Mouse (Mus musculus) E14TG2a.4 (cell line): ENCODE data around the gene Vsig10.

Source experiments
- CTCF ChIP-seq: conservative IDR thresholded peaks from 2 replicates; pipeline ENCODE4 v1.5.1; 2014; ENCODE audit warnings: low read length
- POU5F1 ChIP-seq: IDR thresholded peaks from 2 replicates; pipeline ENCODE4 v1.6.1; 2014; ENCODE audit warnings: low read length, borderline replicate concordance

DNA sequence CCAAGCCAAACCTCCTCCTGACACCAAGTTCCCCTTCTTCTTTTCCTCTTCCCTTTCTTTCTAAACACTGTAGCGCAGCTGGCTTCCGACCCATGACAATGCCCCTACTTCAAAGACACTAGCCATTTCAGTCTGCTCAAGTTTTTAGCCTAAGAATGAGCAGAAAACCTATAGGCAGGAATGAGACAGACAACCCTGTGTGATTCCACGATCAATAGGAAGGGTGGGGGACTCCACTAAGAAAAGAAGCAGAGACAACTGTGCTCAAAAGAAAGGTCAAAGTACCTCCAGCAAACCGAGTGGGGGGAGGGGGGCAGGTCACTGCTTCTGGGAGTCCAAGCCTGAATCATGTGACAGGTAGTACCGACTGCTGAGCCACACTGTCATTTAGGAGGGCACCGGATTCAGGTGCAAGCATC, 77.7 kb downstream of the Vsig10 start:
- TF ChIP-seq CTCF (no peak), POU5F1 (peak; percentile 81; the same call in 1 of the 2 replicates)
